Mouse (Mus musculus) 3134 (cell line): Measurements from ENCODE around the gene Pigr.

ENCODE experiments used
- DNase-seq: peaks from one replicate; pipeline ENCODE4 v3.0.0-alpha.2; 2011; ENCODE audit warnings: low spot score; ENCODE audit not compliant: insufficient read length; ENCODE audit errors: extremely low read depth

Gene Pigr

GRCm38 (mm10) chr1:130876931-130877509 is 50.5 kb downstream of the Pigr start:
- peak; percentile 27 for DNase-seq

DNA sequence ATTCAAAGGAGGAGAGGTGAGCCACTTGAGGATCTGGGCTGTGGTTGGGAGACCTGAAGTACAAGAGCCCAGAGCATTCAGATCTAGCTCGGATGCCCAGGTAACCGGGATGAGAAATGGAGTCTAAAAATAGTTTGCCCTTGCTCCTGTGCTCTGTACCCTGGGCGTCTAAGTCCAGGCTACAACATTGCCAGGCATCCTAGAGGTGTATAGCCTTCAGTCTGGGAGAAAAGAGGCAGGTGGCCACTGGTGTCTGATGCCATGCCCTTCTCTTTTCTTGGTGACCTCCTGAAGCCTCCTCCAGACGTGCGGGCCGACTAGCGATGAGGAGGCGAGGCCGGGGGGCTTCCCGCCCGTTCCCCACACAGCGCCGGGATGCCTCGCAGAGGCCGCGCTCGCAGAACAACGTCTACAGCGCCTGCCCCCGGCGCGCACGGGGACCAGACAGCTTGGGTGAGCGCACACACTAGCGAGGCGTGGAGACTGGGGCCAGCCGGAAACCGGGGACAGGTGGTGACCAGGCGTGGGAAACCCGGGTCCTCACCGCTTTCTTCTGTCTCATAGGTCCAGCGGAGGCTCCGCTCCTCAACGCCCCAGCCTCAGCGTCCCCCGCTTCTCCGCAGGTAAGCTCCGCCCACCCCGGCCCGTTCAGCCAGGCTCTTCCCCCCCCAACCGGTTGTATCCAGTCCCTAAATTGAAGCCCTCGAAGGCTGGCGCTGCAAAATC is 51.6 kb downstream of the Pigr start:
- DNase-seq = peak; percentile 17

DNA sequence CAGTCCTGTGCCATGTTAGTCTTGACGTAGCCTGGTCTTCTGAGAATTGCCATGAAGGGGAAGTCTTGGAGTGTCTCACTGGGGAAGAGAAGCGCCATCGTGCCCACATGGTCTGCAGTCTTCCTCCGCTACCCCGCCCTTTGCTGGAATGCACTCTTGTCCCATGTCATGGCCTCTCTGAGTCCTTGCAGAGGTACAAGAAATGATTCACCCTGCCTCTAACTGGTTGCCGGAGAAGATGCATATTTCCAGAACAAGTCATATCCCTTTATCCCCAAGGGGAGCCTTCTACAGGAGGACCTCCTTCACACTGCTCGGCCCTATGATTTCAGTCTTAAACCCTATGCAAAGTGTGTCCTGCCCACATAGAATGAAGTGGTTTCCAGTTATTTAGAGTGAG is 53.4 kb downstream of the Pigr start:
- DNase-seq = peak; percentile 80

- DNase-seq = no peak
Measured at GRCm38 (mm10) chr1:130883146-130883545, 56.7 kb downstream of the Pigr start.

DNA sequence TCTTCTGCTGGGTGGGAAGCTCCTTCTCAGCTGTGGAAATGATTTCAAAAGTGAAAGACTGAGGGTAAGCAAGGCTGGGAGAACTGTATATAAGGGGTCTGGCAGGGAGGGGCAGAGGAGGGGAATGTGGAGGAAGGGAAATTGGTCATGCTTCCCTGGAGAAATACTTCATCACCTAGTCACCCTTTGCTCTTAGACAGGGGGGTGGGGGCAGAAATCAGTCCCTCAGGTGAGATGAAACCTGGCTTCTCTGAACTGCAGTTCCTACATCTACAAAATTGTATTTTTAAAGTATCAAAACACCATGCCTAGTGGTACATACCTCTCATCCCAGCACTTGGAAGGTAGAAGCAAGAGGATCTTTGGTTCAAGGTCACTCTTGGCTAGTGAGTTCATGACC is 60.9 kb downstream of the Pigr start, which contains the start of gene Il24:
Il24 (minus strand) TSS at position 101 of the 400 bp plus-strand sequence.
- DNase-seq = no peak

DNA sequence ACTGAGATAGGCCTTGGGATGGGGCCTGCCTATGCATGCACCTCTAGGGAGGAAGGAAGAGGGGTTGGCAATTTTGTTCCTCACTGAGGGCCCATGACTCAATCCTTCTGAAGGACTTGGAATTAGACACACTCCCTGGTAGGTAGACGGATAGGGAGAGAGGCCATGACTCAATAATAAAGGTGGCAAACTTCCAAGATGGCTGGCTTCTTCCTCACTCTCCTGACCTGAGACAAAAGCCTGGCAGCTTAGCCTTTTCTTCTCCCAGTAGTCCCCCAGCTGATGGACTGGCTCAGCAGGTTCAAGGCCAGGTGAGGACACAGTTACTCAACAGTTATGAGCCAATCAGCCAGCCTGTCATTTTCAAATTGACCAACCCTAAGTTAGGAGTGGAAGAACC is 66.0 kb downstream of the Pigr start:
- peak; percentile 65 for DNase-seq

DNA sequence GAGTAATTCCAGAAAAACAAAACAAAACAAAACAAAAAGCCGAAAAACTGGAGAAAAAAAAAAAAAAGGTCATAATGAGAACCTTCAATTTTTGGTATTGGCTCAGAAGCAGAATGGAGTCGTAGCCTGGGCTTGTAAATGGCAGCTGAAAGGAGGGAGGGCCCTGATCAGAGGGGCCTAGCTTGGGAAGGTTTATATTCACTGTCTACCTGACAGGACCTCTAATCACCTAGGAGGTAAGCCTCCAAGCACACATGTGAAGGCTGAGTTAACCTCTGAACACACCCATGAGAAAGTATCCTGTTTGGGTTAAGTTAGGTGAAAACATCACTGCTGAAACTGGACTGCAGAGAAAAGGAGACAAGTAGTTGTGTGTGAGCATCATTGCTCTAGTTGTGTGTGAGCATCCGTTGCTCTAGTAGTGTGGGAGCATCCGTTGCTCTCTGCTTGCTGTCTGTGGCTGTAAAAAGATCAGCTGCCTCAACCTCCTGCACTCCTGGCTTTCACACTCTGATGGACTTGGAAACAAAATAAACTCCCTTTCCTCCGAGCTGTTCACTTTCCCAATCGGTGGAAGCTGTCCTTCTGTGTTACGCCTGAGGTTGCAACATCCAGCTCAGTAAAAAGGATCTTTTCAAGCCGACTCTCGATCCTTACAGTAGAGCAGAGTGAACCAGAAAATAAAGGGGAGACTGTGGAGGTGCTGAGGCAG is 67.0 kb downstream of the Pigr start:
- no peak for DNase-seq

- no peak for DNase-seq
Measured at GRCm38 (mm10) chr1:130894468-130894867, 68.0 kb downstream of the Pigr start.
